Mouse (Mus musculus) myocyte (in vitro differentiated cells): ENCODE measurements around the gene Ablim1.

Experiments
- CEBPB ChIP-seq: IDR thresholded peaks from 2 replicates; pipeline ENCODE4 v1.6.1; 2011; ENCODE audit warnings: mild to moderate bottlenecking, moderate library complexity; ENCODE audit not compliant: poor library complexity, insufficient read depth, severe bottlenecking
- E2F4 ChIP-seq: IDR thresholded peaks from one replicate; pipeline ENCODE4 v1.6.1; 2011; ENCODE audit warnings: mild to moderate bottlenecking, control low read depth, moderate library complexity; ENCODE audit not compliant: insufficient read depth
- MAX ChIP-seq: IDR thresholded peaks from one replicate; pipeline ENCODE4 v1.6.1; 2011; ENCODE audit warnings: low read depth, mild to moderate bottlenecking, control low read depth
- MYOD1 ChIP-seq, 3 experiments: IDR thresholded peaks; one replicate each; pipeline ENCODE4 v1.6.1; 2011; ENCODE audit warnings: control low read depth in 2 of 3, low read depth in 2 of 3, mild to moderate bottlenecking in 2 of 3, moderate library complexity in 1 of 3; ENCODE audit not compliant: insufficient read length in 2 of 3, control insufficient read depth in 1 of 3
- MYOG ChIP-seq, 3 experiments: IDR thresholded peaks; one replicate each; pipeline ENCODE4 v1.6.1; 2011; ENCODE audit warnings: control low read depth in 2 of 3, low read depth in 2 of 3, mild to moderate bottlenecking in 2 of 3; ENCODE audit not compliant: insufficient read length in 2 of 3, control insufficient read depth in 1 of 3, insufficient read depth in 1 of 3
- POLR2A ChIP-seq: IDR thresholded peaks from one replicate; pipeline ENCODE4 v1.6.1; 2011; ENCODE audit warnings: low read depth, mild to moderate bottlenecking, control low read depth, moderate library complexity; ENCODE audit not compliant: insufficient read length
- POLR2AphosphoS2 ChIP-seq: IDR thresholded peaks from one replicate; pipeline ENCODE4 v1.6.1; 2011; ENCODE audit warnings: low read depth, control low read depth; ENCODE audit not compliant: insufficient read length
- REST ChIP-seq: IDR thresholded peaks from one replicate; pipeline ENCODE4 v1.6.1; 2011; ENCODE audit warnings: mild to moderate bottlenecking, control low read depth, moderate library complexity; ENCODE audit not compliant: insufficient read depth, insufficient read length
- TCF12 ChIP-seq: IDR thresholded peaks from one replicate; pipeline ENCODE4 v1.6.1; 2011; ENCODE audit warnings: mild to moderate bottlenecking, control low read depth; ENCODE audit not compliant: poor library complexity, insufficient read depth, severe bottlenecking
- TCF3 ChIP-seq: IDR thresholded peaks from one replicate; pipeline ENCODE4 v1.6.1; 2011; ENCODE audit warnings: low read depth, control low read depth; ENCODE audit not compliant: insufficient read length
- USF1 ChIP-seq: IDR thresholded peaks from one replicate; pipeline ENCODE4 v1.6.1; 2011; ENCODE audit warnings: low read depth, mild to moderate bottlenecking, control low read depth, moderate library complexity

- TF ChIP-seq POLR2AphosphoS2 (no peak), POLR2A (no peak), USF1 (no peak), REST (no peak), TCF12 (no peak), MYOG (IDR thresholded peaks at IDR 0.05; ENCODE audit: control insufficient read depth in 1 of 3, insufficient read depth in 1 of 3, insufficient read length in 2 of 3, low read depth in 2 of 3) (no peak), MYOD1 (IDR thresholded peaks at IDR 0.05; ENCODE audit: control insufficient read depth in 1 of 3, insufficient read length in 2 of 3, low read depth in 2 of 3) (no peak), CEBPB (no peak), MAX (no peak), E2F4 (no peak), TCF3 (no peak)
These were observed 197.0 kb downstream of the Ablim1 start for GRCm38 (mm10) chr19:57117751-57118150.
